Mouse (Mus musculus): Measurements from ENCODE around the gene Olfr666. TPM values are rescaled to one million over a fixed set of nuclear protein-coding genes. Genes with fewer than 3 reads are reported as not detected.

Gene Olfr666
- polyA plus RNA-seq, 1 experiment: not detected

DNA sequence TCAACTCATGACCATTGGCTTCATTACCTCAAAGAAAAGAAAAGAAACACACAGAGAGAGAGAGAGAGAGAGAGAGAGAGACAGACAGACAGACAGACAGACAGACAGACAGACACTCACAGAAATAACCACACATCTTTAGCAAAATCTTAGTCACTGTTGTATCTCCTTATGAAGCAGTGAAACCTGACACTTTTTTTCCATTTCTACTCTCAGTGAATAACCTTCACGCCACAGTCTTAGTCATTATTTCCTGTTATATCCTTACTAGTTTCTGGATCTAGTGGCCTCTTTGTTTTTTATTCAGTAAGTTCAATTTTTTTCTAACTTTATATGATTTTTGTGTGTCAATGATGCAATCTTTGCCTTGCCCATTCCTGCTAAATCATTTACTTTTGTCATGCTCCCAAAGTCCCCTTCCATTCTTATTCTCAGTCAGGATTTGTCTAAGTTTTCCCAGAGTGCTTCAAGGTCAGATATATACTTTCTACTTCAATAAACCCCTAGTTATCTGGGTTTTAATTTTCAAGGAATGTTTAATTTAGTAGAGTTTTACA, 51.9 kb downstream of the Olfr666 start:
- H3K36me3 ChIP-seq (ENCODE audit: control insufficient read depth, insufficient read depth): no peaks in the 10 kb centered on the region
- no peaks in the 10 kb centered on the region for H3K79me2 ChIP-seq (ENCODE audit: control insufficient read depth, insufficient read depth)
- H3K4me3 ChIP-seq: no peak overlapping the region
- no peak overlapping the region for H3ac ChIP-seq (ENCODE audit: control insufficient read depth, insufficient read length)
- TF ChIP-seq TCF3 (IDR thresholded peaks at IDR 0.05; ENCODE audit: insufficient read length, low read depth): no peak
- no peak for TF ChIP-seq MYOG (IDR thresholded peaks at IDR 0.05; ENCODE audit: control insufficient read depth in 1 of 3, insufficient read depth in 1 of 3, insufficient read length in 2 of 3, low read depth in 2 of 3)
- no peak for TF ChIP-seq REST (IDR thresholded peaks at IDR 0.05; ENCODE audit: insufficient read depth, insufficient read length)
- no peak for TF ChIP-seq POLR2AphosphoS2 (IDR thresholded peaks at IDR 0.05; ENCODE audit: insufficient read length, low read depth)
- TF ChIP-seq CEBPB (IDR thresholded peaks at IDR 0.05; ENCODE audit: insufficient read depth, poor library complexity, severe bottlenecking): peak; percentile 67; the same call in 1 of the 2 replicates
- TF ChIP-seq MYOD1 (IDR thresholded peaks at IDR 0.05; ENCODE audit: control insufficient read depth in 1 of 3, insufficient read length in 2 of 3, low read depth in 2 of 3): no peak
- no peak overlapping the region for H3K4me2 ChIP-seq (ENCODE audit: low read depth)
- H3K27me3 ChIP-seq (ENCODE audit: control insufficient read depth, insufficient read depth, insufficient read length): no peaks in the 10 kb centered on the region

DNA sequence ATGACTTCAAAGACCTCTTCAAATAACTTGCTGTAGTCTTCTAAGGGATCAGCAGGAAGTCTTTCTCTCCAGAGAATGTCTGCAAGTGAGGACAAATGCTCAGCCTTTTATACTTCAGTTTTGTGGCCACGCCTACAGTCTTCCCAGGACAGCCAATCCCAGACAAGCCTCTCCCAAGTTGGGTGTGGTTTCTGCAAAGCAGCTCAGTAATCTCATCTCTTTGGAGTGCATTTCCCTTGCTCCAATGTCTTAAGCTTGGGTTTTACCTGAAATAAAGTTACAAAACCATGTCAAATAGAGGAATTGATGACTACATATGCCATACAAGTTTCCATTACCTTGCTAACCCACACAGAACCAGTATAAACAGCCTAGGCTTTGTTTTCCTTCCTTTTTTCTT, 53.2 kb downstream of the Olfr666 start, which contains the start of gene Usp17lb:
TSS of gene Usp17lb (minus strand) at position 101 of the 400 bp plus-strand sequence.
- TF ChIP-seq CEBPB (IDR thresholded peaks at IDR 0.05; ENCODE audit: insufficient read depth, poor library complexity, severe bottlenecking) (no peak), REST (IDR thresholded peaks at IDR 0.05; ENCODE audit: insufficient read depth, insufficient read length) (no peak), MYOG (IDR thresholded peaks at IDR 0.05; ENCODE audit: control insufficient read depth in 1 of 3, insufficient read depth in 1 of 3, insufficient read length in 2 of 3, low read depth in 2 of 3) (no peak), SRF (IDR thresholded peaks at IDR 0.05; ENCODE audit: control insufficient read depth, insufficient read length, low read depth) (no peak), POLR2A (IDR thresholded peaks at IDR 0.05; ENCODE audit: insufficient read length, low read depth) (no peak), USF1 (IDR thresholded peaks at IDR 0.05; ENCODE audit: low read depth) (no peak), POLR2AphosphoS2 (IDR thresholded peaks at IDR 0.05; ENCODE audit: insufficient read length, low read depth) (no peak), MAX (IDR thresholded peaks at IDR 0.05; ENCODE audit: low read depth) (no peak), TCF12 (IDR thresholded peaks at IDR 0.05; ENCODE audit: insufficient read depth, poor library complexity, severe bottlenecking) (no peak), E2F4 (IDR thresholded peaks at IDR 0.05; ENCODE audit: insufficient read depth) (no peak), TCF3 (IDR thresholded peaks at IDR 0.05; ENCODE audit: insufficient read length, low read depth) (no peak), MYOD1 (IDR thresholded peaks at IDR 0.05; ENCODE audit: control insufficient read depth in 1 of 3, insufficient read length in 2 of 3, low read depth in 2 of 3) (no peak)
- no peak within 1 kb of the TSS for H3K4me2 ChIP-seq (ENCODE audit: low read depth)

More for the DNA sequence above, 53.2 kb downstream of the Olfr666 start, which contains the start of gene Usp17lb:
- H3ac ChIP-seq (ENCODE audit: control insufficient read depth, insufficient read length): no peak within 1 kb of the TSS
- no peak within 1 kb of the TSS for H3K4me3 ChIP-seq
- H3K27me3 ChIP-seq (ENCODE audit: control insufficient read depth, insufficient read depth, insufficient read length): no peaks in the 10 kb centered on the region
- no peaks in the 10 kb centered on the region for H3K36me3 ChIP-seq (ENCODE audit: control insufficient read depth, insufficient read depth)
- no peaks in the 10 kb centered on the region for H3K79me2 ChIP-seq (ENCODE audit: control insufficient read depth, insufficient read depth)

Other genes with a start within 250 kb of the Olfr666 start
- not detected for gene Olfr658, start 248.6 kb downstream of the Olfr666 start, polyA plus RNA-seq (2012; fragmentation: generic; extraction: Trizol)
- gene Olfr659, start 229.2 kb downstream of the Olfr666 start, polyA plus RNA-seq (2012; fragmentation: generic; extraction: Trizol): not detected
- gene Olfr661, start 209.5 kb downstream of the Olfr666 start, polyA plus RNA-seq (2012; fragmentation: generic; extraction: Trizol): not detected
- gene Usp17le, start 118.5 kb downstream of the Olfr666 start, polyA plus RNA-seq (2012; fragmentation: generic; extraction: Trizol): 0.56 TPM
- gene Usp17lb, start 53.3 kb downstream of the Olfr666 start, polyA plus RNA-seq (2012; fragmentation: generic; extraction: Trizol): 0.20 TPM
- 5.3 TPM for gene Usp17la, start 38.9 kb downstream of the Olfr666 start, polyA plus RNA-seq (2012; fragmentation: generic; extraction: Trizol)
- not detected for gene Olfr665, start 17.9 kb downstream of the Olfr666 start, polyA plus RNA-seq (2012; fragmentation: generic; extraction: Trizol)
- gene Olfr667, start 25.5 kb upstream of the Olfr666 start, polyA plus RNA-seq (2012; fragmentation: generic; extraction: Trizol): not detected
- gene Olfr668, start 32.1 kb upstream of the Olfr666 start, polyA plus RNA-seq (2012; fragmentation: generic; extraction: Trizol): not detected
- gene Olfr669, start 38.3 kb upstream of the Olfr666 start, polyA plus RNA-seq (2012; fragmentation: generic; extraction: Trizol): not detected
- gene Olfr670, start 66.7 kb upstream of the Olfr666 start, polyA plus RNA-seq (2012; fragmentation: generic; extraction: Trizol): not detected
- not detected for gene Olfr671, start 83.2 kb upstream of the Olfr666 start, polyA plus RNA-seq (2012; fragmentation: generic; extraction: Trizol)
- gene Olfr672, start 106.1 kb upstream of the Olfr666 start, polyA plus RNA-seq (2012; fragmentation: generic; extraction: Trizol): not detected
- gene Olfr675, start 132.5 kb upstream of the Olfr666 start, polyA plus RNA-seq (2012; fragmentation: generic; extraction: Trizol): not detected
- gene Olfr676, start 136.7 kb upstream of the Olfr666 start, polyA plus RNA-seq (2012; fragmentation: generic; extraction: Trizol): not detected
- not detected for gene Olfr677, start 155.4 kb upstream of the Olfr666 start, polyA plus RNA-seq (2012; fragmentation: generic; extraction: Trizol)
- gene Olfr678, start 168.5 kb upstream of the Olfr666 start, polyA plus RNA-seq (2012; fragmentation: generic; extraction: Trizol): not detected
- gene Olfr679, start 185.3 kb upstream of the Olfr666 start, polyA plus RNA-seq (2012; fragmentation: generic; extraction: Trizol): not detected
- gene Olfr680-ps1, start 196.9 kb upstream of the Olfr666 start, polyA plus RNA-seq (2012; fragmentation: generic; extraction: Trizol): not detected
- not detected for gene Olfr681, start 220.9 kb upstream of the Olfr666 start, polyA plus RNA-seq (2012; fragmentation: generic; extraction: Trizol)